Mouse (Mus musculus) large intestine, adult 2 months (tissue): Measurements from ENCODE around the gene Pla2g6. TPM values are rescaled to one million over a fixed set of nuclear protein-coding genes. Genes with fewer than 3 reads are reported as not detected.

Source experiments
- DNase-seq: peaks from one replicate; pipeline ENCODE4 v3.0.0-alpha.2; 2012; ENCODE audit warnings: low read depth, low spot score
- WGBS: fragments of 180-500 bp; shearing (Covaris S2); methylation state at CpG from one replicate; pipeline ENCODE4 v1.1.7; 2018; 5-methylcytosine and 5-hydroxymethylcytosine counted together
- polyA plus RNA-seq: library from polyadenylated mRNA; depleted of rRNA; stranded (reverse); fragments of >200 nt; gene quantifications from 2 replicates; pipeline ENCODE4 v1.2.3, GENCODE M21; 2012

The Pla2g6 gene
- polyA plus RNA-seq, 1 experiment = 16.5 TPM

- DNase-seq = no peak
- WGBS = 77% methylated on average over 6 of the region's 6 CpGs
Measured at GRCm38 (mm10) chr15:79352479-79352878, 24.3 kb upstream of the Pla2g6 start.

GRCm38 (mm10) chr15:79351331-79351767, 23.2 kb upstream of the Pla2g6 start:
- DNase-seq = no peak
- 59% methylated on average over 15 of the region's 15 CpGs for WGBS

- no peak for DNase-seq
- 91% methylated on average over 4 of the region's 4 CpGs for WGBS
Measured at GRCm38 (mm10) chr15:79350866-79351265, 22.7 kb upstream of the Pla2g6 start.

GRCm38 (mm10) chr15:79348651-79349050, 20.5 kb upstream of the Pla2g6 start:
- WGBS = 54% methylated on average over 8 of the region's 8 CpGs

GRCm38 (mm10) chr15:79347845-79348506, 19.8 kb upstream of the Pla2g6 start:
- under 1% methylated on average over 46 of the region's 46 CpGs for WGBS
- no peak for DNase-seq

More at GRCm38 (mm10) chr15:79348651-79349050, 20.5 kb upstream of the Pla2g6 start:
- no peak for DNase-seq

GRCm38 (mm10) chr15:79347165-79347844, 19.1 kb upstream of the Pla2g6 start:
- under 1% methylated on average over 61 of the region's 61 CpGs for WGBS
- no peak for DNase-seq

- no peak for DNase-seq
- WGBS = 76% methylated on average over 8 of the region's 8 CpGs
Measured at GRCm38 (mm10) chr15:79346051-79346793, 18.0 kb upstream of the Pla2g6 start, which contains the start of gene Maff. Gene Maff (plus strand): TSS chr15:79346621.

- WGBS = 43% methylated on average over 4 of the region's 4 CpGs
- DNase-seq = no peak
Measured at GRCm38 (mm10) chr15:79344627-79345026, 16.4 kb upstream of the Pla2g6 start.

GRCm38 (mm10) chr15:79342641-79343337, 14.6 kb upstream of the Pla2g6 start:
- WGBS = 77% methylated on average over 6 of the region's 6 CpGs
- no peak for DNase-seq

- no peak for DNase-seq
- 77% methylated on average over 5 of the region's 5 CpGs for WGBS
Measured at GRCm38 (mm10) chr15:79338978-79339377, 10.8 kb upstream of the Pla2g6 start.

GRCm38 (mm10) chr15:79335061-79335655, 7.0 kb upstream of the Pla2g6 start:
- WGBS = 76% methylated on average over 7 of the region's 7 CpGs
- DNase-seq = no peak

- no peak for DNase-seq
- WGBS = 11% methylated on average over 4 of the region's 4 CpGs
Measured at GRCm38 (mm10) chr15:79333409-79333808, 5.2 kb upstream of the Pla2g6 start.

GRCm38 (mm10) chr15:79330521-79330920, 2.3 kb upstream of the Pla2g6 start:
- 70% methylated on average over 4 of the region's 4 CpGs for WGBS
- DNase-seq = no peak

GRCm38 (mm10) chr15:79329979-79330363, 1.8 kb upstream of the Pla2g6 start:
- DNase-seq = no peak

GRCm38 (mm10) chr15:79329346-79329978, 1.3 kb upstream of the Pla2g6 start:
- DNase-seq = no peak
- WGBS = 94% methylated on average over 6 of the region's 6 CpGs

More at GRCm38 (mm10) chr15:79329979-79330363, 1.8 kb upstream of the Pla2g6 start:
- WGBS = 76% methylated on average over 6 of the region's 6 CpGs

- 77% methylated on average over 4 of the region's 4 CpGs for WGBS
- no peak for DNase-seq
Measured at GRCm38 (mm10) chr15:79328939-79329275, 717 bp upstream of the Pla2g6 start.

- 12% methylated on average over 20 of the region's 20 CpGs for WGBS
- DNase-seq = peak; percentile 80
Measured at GRCm38 (mm10) chr15:79326971-79327961, 924 bp downstream of the Pla2g6 start.

- WGBS = 27% methylated on average over 4 of the region's 4 CpGs
Measured at GRCm38 (mm10) chr15:79326264-79326663, 1.9 kb downstream of the Pla2g6 start.

More at GRCm38 (mm10) chr15:79326264-79326663, 1.9 kb downstream of the Pla2g6 start:
- no peak for DNase-seq
